In genomic region chr9:108189023-108189422, GRCm38 (mm10) we compare ENCODE assay signal across 14 mouse cellular contexts. TPM values are rescaled to one million over a fixed set of nuclear protein-coding genes. Genes with fewer than 3 reads are reported as not detected.
DNase-seq lines count a peak whose midpoint lies in the region; ATAC-seq and TF ChIP-seq lines count a peak whose summit lies in the region.
"Had no signal": no experiment of that assay in that cellular context is flagged by ENCODE, and none has a peak within 500 bp of the region (broad histone marks: within the 10 kb centered on the region; RNA-seq: fewer than 3 reads in every experiment).

No protein-coding gene starts in this region.

- H3K4me2 ChIP-seq in neural tube, embryonic 11.5 days (ENCODE audit: low read depth), result peak overlapping the region; percentile 76
- peak overlapping the region; percentile 83 for H3K4me2 ChIP-seq in forebrain, postnatal 0 days (ENCODE audit: low read depth)
- H3K4me2 ChIP-seq in midbrain, embryonic 11.5 days, result peak overlapping the region; percentile 87; the same call in 1 of the 2 replicates
- H3K4me2 ChIP-seq in neural tube, embryonic 15.5 days, result peak overlapping the region; percentile 71
- H3K4me2 ChIP-seq in stomach, postnatal 0 days (replicated peaks; ENCODE audit: low read depth), result no peak overlapping the region

- no peak for TF ChIP-seq EP300 in stomach, postnatal 0 days (optimal IDR thresholded peaks at IDR 0.05)

- H3K27ac ChIP-seq in neural tube, embryonic 11.5 days (ENCODE audit: low read depth, low read length), result no peak overlapping the region
- H3K27ac ChIP-seq in forebrain, postnatal 0 days (ENCODE audit: low read depth, low read length), result no peak overlapping the region
- no peak overlapping the region for H3K27ac ChIP-seq in midbrain, embryonic 11.5 days (ENCODE audit: low read depth, low read length)
- H3K27ac ChIP-seq in neural tube, embryonic 15.5 days (replicated peaks), result no peak overlapping the region
- H3K27ac ChIP-seq in stomach, postnatal 0 days (replicated peaks), result no peak overlapping the region
- H3K27ac ChIP-seq: liver, embryonic 14.5 days had no signal

- ATAC-seq in neural tube, embryonic 11.5 days (ENCODE audit: insufficient read depth, low FRiP score, low TSS enrichment), result no peak
- no peak for ATAC-seq in forebrain, postnatal 0 days
- ATAC-seq in midbrain, embryonic 11.5 days (ENCODE audit: low FRiP score), result no peak
- ATAC-seq in neural tube, embryonic 15.5 days (ENCODE audit: low FRiP score), result no peak
- no peak for ATAC-seq in stomach, postnatal 0 days (ENCODE audit: low FRiP score, low TSS enrichment)

- no peaks in the 10 kb centered on the region for H3K36me3 ChIP-seq in neural tube, embryonic 11.5 days (ENCODE audit: control insufficient read depth, insufficient read depth, low read length)
- H3K36me3 ChIP-seq in forebrain, postnatal 0 days (ENCODE audit: insufficient read depth), result no peaks in the 10 kb centered on the region
- no peaks in the 10 kb centered on the region for H3K36me3 ChIP-seq in midbrain, embryonic 11.5 days (ENCODE audit: control insufficient read depth, insufficient read depth, low read length)
- 0 out of 2 replicates have a peak, but pooled peaks cover 6% of the 10 kb centered on the region for H3K36me3 ChIP-seq in neural tube, embryonic 15.5 days
- no peaks in the 10 kb centered on the region for H3K36me3 ChIP-seq in stomach, postnatal 0 days (ENCODE audit: control insufficient read depth, insufficient read depth, low read length)

- H3K9ac ChIP-seq in neural tube, embryonic 11.5 days (ENCODE audit: low read length), result no peak overlapping the region
- peak overlapping the region; percentile 93; the same call in 1 of the 2 replicates for H3K9ac ChIP-seq in forebrain, postnatal 0 days
- no peak overlapping the region for H3K9ac ChIP-seq in midbrain, embryonic 11.5 days (ENCODE audit: low read length)
- H3K9ac ChIP-seq in neural tube, embryonic 15.5 days (replicated peaks), result peak overlapping the region; percentile 90
- H3K9ac ChIP-seq in stomach, postnatal 0 days (ENCODE audit: low read length), result no peak overlapping the region
- H3K9ac ChIP-seq: liver, embryonic 14.5 days had no signal

- 80% methylated on average over 7 of the region's 7 CpGs for WGBS in neural tube, embryonic 11.5 days
- 71% methylated on average over 7 of the region's 7 CpGs for WGBS in forebrain, postnatal 0 days
- 87% methylated on average over 7 of the region's 7 CpGs for WGBS in midbrain, embryonic 11.5 days
- WGBS in neural tube, embryonic 15.5 days, result 66% methylated on average over 7 of the region's 7 CpGs
- WGBS in stomach, postnatal 0 days, result 82% methylated on average over 7 of the region's 7 CpGs

- DNase-seq in neural tube, embryonic 11.5 days (ENCODE audit: low spot score), result no peak
- DNase-seq in neural tube, embryonic 10.5 days (ENCODE audit: extremely low spot score, low spot score), result no peak
- DNase-seq in forebrain, postnatal 0 days, result no peak
- DNase-seq in midbrain, embryonic 11.5 days (ENCODE audit: low spot score, missing footprints), result no peak
- DNase-seq in thymus, postnatal 0 days (ENCODE audit: low spot score), result no peak
- DNase-seq in stomach, postnatal 0 days (ENCODE audit: low spot score), result no peak
- DNase-seq in layer of hippocampus, postnatal 14 days (ENCODE audit: low spot score in 2 of 2), result no peak
- DNase-seq: adrenal gland, adult 8-10 months; kidney, postnatal 10 days; layer of hippocampus, postnatal 36 days; lung, postnatal 14 days; spleen, adult 18-20 months had no signal

- no peak for TF ChIP-seq CTCF in forebrain, postnatal 0 days (IDR thresholded peaks at IDR 0.05; ENCODE audit: low read depth)
- no peak for TF ChIP-seq CTCF in stomach, postnatal 0 days (IDR thresholded peaks at IDR 0.05; ENCODE audit: low read depth)

- H3K4me3 ChIP-seq in neural tube, embryonic 11.5 days (ENCODE audit: low read depth, low read length), result peak overlapping the region; percentile 66
- H3K4me3 ChIP-seq in forebrain, postnatal 0 days (ENCODE audit: low read depth, low read length), result peak overlapping the region; percentile 98
- H3K4me3 ChIP-seq in midbrain, embryonic 11.5 days (ENCODE audit: low read depth, low read length), result peak overlapping the region; percentile 78; the same call in 1 of the 2 replicates
- peak overlapping the region; percentile 82 for H3K4me3 ChIP-seq in neural tube, embryonic 15.5 days (replicated peaks)
- no peak overlapping the region for H3K4me3 ChIP-seq in stomach, postnatal 0 days (ENCODE audit: low read depth, low read length)

- no peaks in the 10 kb centered on the region for H3K9me3 ChIP-seq in neural tube, embryonic 11.5 days (ENCODE audit: control insufficient read depth, low read length)
- H3K9me3 ChIP-seq in forebrain, postnatal 0 days (ENCODE audit: low read length), result no peaks in the 10 kb centered on the region
- H3K9me3 ChIP-seq in midbrain, embryonic 11.5 days (ENCODE audit: control insufficient read depth, low read length), result no peaks in the 10 kb centered on the region
- H3K9me3 ChIP-seq in neural tube, embryonic 15.5 days (replicated peaks), result no peaks in the 10 kb centered on the region
- H3K9me3 ChIP-seq in stomach, postnatal 0 days (ENCODE audit: control insufficient read depth, low read length), result no peaks in the 10 kb centered on the region

- H3K4me1 ChIP-seq in neural tube, embryonic 11.5 days (ENCODE audit: control insufficient read depth, insufficient read depth, low read length), result no peaks in the 10 kb centered on the region
- peaks cover 8% of the 10 kb centered on the region; the same call in 1 of the 2 replicates for H3K4me1 ChIP-seq in forebrain, postnatal 0 days (ENCODE audit: insufficient read depth)
- H3K4me1 ChIP-seq in midbrain, embryonic 11.5 days (ENCODE audit: control insufficient read depth, insufficient read depth, low read length), result peaks cover 8% of the 10 kb centered on the region
- H3K4me1 ChIP-seq in neural tube, embryonic 15.5 days, result peaks cover 28% of the 10 kb centered on the region
- no peaks in the 10 kb centered on the region for H3K4me1 ChIP-seq in stomach, postnatal 0 days (replicated peaks; ENCODE audit: control insufficient read depth, insufficient read depth)

- H3K27me3 ChIP-seq in neural tube, embryonic 11.5 days (ENCODE audit: control insufficient read depth, insufficient read depth, low read length), result no peaks in the 10 kb centered on the region; the same call in 1 of the 2 replicates
- no peaks in the 10 kb centered on the region for H3K27me3 ChIP-seq in forebrain, postnatal 0 days (ENCODE audit: insufficient read depth, low read length)
- no peaks in the 10 kb centered on the region for H3K27me3 ChIP-seq in midbrain, embryonic 11.5 days (ENCODE audit: control insufficient read depth, insufficient read depth, low read length)
- no peaks in the 10 kb centered on the region for H3K27me3 ChIP-seq in neural tube, embryonic 15.5 days (replicated peaks)
- H3K27me3 ChIP-seq in stomach, postnatal 0 days (ENCODE audit: control insufficient read depth, insufficient read depth, low read length), result 0 out of 2 replicates have a peak, but pooled peaks cover 2% of the 10 kb centered on the region

RNA-seq across cellular contexts. Expression of gene Bsn, which starts 1.2 kb away (rescaled TPM):
- 3.0 and 4.3 TPM in 2 replicates for polyA plus RNA-seq in neural tube, embryonic 11.5 days (2014; fragmentation: Nextera tagmentation; extraction: Ambion mirVana)
- 27.4 and 34.1 TPM in 2 replicates for total RNA-seq in forebrain, postnatal 0 days (2014; rRNA removed)
- 3.0 and 5.5 TPM in 2 replicates for polyA plus RNA-seq in forebrain, postnatal 0 days (2015; fragmentation: Nextera tagmentation; extraction: Ambion mirVana)
- polyA plus RNA-seq in midbrain, embryonic 11.5 days (2014; fragmentation: Nextera tagmentation; extraction: Ambion mirVana), result 2.4 TPM in 2 replicates
- 8.8 and 9.7 TPM in 2 replicates for polyA plus RNA-seq in neural tube, embryonic 15.5 days (2015; fragmentation: Nextera tagmentation; extraction: Ambion mirVana)
- 1.9 and 2.0 TPM in 2 replicates for polyA plus RNA-seq in thymus, postnatal 0 days (2015; fragmentation: Nextera tagmentation; extraction: Ambion mirVana)
- polyA plus RNA-seq in stomach, postnatal 0 days (2015; fragmentation: Nextera tagmentation; extraction: Ambion mirVana), result 1.6 and 2.0 TPM in 2 replicates
- 100 to 1,000 TPM; 203 to 219 TPM for total RNA-seq in layer of hippocampus, postnatal 14 days (2021)

Comparison
In these comparisons a context has a peak if more than half of its experiments do, and no peak if none do; other contexts are left out.
1. H3K9ac ChIP-seq: peak in forebrain, postnatal 0 days (single experiment) and neural tube, embryonic 15.5 days (single experiment); none in neural tube, embryonic 11.5 days (single experiment), midbrain, embryonic 11.5 days (single experiment) and stomach, postnatal 0 days (single experiment).